Mouse (Mus musculus): ENCODE data around the gene Prkcd.
"Not testable (repeated sequence)": the region's sequence is repeated elsewhere in the genome, so short reads cannot be mapped to it uniquely, and the experiment has no call there.

Gene Prkcd

DNA sequence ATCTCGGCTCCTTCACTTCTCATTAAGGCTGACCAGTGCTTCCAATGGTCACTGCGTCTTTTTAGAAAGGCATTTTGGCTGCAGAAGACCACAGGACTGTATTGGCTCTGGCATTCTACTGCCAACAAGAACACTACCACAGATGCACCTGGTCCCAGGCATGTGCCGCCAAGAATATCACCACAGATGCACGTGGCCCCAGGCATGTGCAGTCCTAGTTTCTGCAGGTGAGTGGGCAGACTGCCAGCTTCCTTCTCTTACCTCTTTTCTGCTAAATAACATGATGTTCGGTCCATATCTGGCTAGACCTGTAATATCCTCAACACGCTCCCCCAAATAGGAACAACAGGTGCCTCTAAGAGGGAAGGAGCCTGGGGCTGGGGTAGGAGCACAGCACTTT, 17.8 kb downstream of the Prkcd start:
- DNase-seq (ENCODE audit: low spot score in 2 of 2) = no peak

DNA sequence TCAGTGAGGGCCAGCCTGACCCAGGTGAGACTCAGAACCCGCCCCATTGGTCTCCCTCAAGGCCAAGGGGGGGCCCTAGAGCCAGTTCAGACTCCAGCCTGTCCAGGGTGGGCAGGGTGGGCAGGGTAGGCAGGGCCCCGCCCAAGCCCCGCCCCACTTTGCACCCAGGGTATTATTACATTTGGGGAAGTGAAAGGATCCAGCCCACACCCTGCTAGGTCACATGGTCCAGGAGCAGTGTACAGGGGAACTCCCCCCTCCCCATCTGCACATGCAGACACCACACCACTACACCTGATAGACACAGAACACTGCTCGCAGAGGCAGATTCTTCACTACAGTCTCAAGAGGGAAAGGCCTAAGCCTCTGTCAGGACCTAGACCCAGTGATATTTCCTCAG, 18.3 kb downstream of the Prkcd start:
- no peak for DNase-seq (ENCODE audit: low spot score in 2 of 2)

DNA sequence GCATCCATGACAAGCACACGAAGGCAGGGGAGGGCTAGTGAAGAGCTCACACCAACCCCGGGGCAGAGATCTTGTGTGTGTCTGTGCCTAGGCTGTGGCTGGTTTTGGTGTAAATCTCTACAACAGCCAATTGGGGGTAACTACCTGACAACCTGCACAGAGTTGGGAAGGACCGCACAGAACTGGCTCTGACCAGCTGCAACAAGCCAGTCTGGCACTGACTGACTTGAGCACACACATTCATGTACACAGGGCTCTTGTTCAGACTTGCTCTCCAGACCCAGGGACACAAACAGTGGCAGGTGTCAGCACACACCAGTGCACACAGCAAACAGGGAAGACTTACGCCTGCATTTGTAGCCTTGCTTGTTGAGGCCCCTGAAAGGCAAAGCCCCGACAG, 19.2 kb downstream of the Prkcd start:
- DNase-seq (ENCODE audit: low spot score in 2 of 2) = no peak

DNA sequence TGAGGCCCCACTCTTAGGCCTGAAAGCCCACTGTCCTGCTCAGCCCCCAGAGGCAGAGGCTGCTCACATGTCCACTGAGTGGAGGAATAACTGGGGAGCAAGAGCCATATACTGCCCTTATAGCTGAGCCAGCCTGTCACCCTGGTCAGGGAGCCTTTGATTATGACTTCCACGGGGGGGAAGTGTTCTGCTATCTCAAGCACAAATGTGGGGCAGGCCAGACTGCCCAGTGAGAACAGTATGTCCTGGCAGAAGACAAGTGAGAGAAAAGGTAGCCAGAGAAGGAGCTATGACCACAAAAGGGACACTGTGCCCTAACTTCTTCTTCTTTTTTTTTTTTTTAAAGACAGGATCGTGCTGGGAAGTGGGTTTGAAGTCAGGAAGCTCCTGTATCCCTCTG, 28.9 kb downstream of the Prkcd start:
- DNase-seq (ENCODE audit: low spot score in 2 of 2) = no peak

DNA sequence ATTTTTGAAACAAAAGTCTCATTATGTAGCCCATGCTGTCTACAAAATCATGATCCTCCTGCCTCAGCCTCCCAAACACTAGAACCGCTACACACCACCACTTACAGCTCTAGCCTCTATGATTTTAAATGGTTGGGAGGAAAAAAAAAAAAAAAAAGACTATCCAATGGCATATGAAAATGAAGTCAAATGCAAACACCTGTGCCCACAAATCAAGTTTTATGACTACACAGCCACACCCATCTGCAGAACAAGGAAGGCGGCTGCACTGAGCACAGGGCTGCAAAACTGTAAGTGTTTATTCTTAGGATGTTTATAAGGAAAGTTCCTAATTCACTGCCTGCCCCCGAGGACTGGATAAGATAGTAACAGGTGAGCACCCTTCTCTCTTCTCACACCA, 29.6 kb downstream of the Prkcd start:
- DNase-seq (ENCODE audit: low spot score in 2 of 2) = no peak

DNA sequence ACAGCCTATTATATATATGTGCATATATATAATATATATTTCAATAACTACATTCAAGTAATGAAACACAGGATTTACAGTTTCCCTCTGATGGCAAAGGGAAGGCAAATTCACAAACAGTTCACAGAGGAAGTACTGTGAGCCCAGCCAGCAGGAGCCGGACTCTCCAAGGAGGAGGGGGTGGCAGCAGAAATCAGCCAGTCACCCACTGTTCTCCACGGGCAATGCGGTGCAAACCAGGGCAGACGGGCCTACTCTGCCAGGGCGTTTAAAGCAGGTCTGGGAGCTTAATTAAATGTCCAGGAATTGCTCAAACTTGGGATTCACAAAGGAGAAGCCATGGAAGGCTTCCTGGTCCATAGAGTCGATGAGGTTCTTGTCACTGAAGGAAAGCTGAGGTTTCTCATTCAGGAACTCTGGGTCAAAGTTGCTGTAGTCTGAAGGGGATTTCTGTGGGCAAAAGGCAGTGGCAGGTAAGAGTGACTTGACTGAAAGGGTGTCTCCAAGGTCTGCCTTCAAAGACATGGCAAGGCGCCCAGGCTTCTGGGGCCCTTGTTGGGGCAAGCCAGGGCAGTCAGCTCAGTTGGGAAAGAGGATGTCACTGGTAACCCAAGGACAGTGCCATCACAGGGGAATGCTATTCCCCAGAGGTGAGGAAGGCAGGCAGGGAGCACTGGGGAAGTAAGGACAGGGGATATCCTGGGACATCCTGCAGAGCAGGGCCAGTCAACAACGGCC, 30.3 kb downstream of the Prkcd start:
- peak; percentile 50 to 54 for DNase-seq (ENCODE audit: low spot score in 2 of 2)

DNA sequence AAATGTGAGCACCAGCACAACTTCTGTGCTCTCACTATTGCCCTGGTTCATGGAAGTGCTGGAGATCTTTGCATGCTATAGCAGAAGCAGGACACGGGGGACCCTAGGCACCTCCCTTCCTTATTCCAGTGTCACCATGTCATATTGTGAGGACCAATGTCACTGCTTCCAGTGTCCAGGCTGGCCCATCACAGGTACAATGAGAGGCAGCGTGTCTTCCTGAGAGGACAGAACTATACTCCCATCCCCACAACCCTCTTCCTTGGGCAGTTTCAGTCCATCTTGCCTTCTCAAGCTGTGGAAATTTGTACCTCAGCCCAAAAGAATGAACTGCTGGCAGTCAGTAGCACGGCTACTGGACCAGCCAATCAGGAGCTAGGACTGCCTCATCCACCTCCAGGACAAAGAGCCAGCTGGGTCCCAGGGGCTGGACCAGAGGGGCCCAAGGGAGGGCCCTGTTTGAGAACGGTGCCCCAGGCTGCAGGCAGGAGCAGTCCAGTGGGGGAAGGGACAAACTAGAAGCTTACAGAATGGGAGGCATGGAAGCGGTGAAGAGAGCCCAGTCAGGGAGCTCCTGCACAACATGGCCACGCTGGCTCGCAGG, 31.8 kb downstream of the Prkcd start:
- DNase-seq (ENCODE audit: low spot score in 2 of 2) = peak; percentile 68 to 71

DNA sequence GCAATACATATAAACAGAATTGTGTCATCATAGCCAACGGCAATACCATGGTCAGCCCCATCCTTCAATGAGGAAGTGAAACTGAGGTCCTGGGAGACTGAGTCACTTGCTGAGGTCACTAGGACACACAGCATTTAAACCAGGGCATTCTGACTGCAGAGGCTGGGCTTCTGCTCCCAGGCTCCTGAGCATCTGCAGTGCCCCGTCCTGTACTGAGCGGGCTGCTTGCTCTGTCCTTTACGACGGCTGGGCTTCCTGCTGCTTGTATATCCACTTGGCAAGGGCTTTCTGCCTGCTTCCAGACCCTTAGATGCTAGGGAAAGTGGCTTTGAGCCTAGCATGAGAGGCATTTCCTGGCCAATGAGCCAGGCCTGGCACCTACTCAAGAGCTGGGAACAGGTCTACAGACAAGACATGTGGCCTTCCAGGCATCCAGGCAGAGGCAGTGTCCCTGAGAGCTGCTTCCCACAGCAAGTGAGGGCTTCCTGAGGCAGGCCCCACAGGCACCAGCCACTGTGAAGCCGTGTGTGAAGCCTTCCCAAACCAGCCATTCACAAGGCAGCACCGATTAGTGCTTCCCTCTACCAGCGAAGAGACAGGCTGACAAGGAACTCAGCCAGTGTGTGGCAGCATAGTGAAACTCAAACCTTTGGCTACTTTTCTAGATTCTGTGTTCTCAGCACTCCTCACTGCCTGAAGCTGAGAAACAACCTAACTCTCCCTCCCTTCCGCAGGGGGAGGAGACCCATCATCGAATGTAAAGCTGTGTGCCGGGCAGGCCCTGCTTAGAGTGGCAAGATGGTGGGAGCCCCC, 32.5 kb downstream of the Prkcd start:
- peak; percentile 73 for DNase-seq (ENCODE audit: low spot score in 2 of 2)

DNA sequence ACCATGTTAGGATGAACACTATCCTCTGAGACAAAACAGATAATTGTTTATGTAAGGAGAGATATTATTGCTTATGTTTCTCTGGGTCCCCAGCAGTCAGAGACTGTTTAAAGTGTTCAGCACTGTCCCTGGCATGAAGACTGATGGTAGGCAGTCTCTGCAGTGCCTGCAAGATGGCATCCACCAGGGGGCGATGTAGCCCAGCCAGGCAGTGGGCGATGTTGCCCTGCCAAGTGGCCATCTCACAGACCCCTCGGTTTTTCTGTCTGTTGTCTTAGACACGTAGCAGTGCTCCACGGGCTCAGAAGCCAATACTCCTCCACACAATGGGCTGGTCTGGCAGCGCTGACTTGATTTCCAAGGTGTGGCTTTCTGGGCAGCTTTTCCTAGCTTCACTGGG, 34.6 kb downstream of the Prkcd start:
- peak; percentile 72 to 81 for DNase-seq (ENCODE audit: low spot score in 2 of 2)

DNA sequence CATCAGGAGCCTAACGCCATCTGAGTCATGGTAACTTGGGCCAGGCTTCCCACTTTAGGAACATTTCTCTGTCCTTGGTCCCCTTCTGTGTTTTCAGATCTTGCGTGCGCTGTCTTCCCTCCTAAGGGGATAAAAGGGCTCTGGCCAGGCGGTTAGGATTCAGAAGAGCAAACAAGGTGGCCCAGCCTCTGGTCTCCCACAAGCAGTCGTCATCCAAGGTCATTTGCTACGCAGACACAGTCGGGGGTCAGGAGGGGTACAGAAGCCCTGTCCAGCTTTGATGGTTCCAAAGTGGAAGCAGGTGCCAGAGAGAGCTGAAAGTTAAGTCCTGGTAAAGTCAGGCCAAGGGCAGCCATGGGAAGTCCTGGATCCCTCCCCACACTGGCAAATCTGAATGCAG, 35.1 kb downstream of the Prkcd start:
- DNase-seq (ENCODE audit: low spot score in 2 of 2) = no peak

DNA sequence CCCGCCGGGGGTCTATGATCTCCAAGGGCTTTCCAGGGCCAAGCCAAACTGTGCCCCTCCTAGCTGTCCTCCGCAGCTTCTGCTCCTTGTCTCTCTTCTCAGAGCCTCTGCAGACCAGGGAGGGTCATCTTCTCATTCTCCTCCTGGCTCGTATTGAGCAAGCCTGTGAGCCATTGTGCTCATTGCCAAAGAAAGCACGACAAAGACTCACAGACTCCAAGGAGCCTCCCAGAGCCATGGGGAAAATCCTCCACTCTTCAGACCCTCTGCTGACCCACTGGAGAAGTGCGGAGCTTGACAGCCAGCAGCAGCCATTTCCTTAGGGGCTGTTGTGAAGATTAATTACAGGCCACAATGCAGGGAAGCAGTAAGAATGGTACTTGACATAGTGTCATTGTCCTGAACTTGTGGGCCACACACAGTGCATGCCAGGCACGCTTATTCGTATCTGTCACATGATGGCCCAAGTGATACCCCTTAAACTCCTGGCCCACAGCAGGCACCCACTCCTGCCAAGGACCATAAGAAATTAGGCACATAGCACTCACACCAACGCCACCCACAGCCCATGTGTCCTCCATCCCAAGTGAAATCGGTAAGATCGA, 35.9 kb downstream of the Prkcd start:
- DNase-seq (ENCODE audit: low spot score in 2 of 2) = no peak

DNA sequence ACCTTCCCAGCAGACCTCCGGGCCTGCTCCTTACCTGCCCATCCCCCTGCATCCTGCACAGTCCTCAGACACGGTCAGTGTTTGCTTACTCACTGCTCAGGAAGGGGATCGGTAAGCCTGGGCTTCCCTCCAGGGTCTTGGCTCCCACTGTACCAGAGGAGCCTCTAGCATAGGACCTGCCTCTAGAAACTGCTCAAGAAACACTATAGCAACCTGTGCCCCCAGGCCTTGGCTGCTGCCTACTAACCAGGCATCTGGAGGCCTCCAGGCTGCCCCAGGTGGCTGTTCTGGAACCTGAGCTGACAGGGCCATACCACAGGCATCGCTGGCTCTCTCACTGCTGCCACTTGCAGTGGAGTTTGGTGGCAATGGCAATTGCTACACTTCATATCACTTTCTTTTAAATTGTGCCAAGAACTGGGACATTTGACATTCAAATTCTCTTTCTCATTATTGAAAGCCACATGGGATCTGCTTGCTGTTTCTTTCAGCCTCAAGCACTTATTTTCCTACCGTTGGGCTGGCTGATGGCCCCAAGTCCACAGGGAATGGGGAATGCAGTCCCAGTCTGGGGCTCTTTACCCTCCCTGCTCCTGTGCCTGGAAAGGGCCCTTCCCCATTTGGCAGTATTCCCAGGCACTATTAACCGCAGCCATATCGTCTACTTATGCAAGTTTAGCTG, 39.1 kb downstream of the Prkcd start:
- DNase-seq (ENCODE audit: low spot score in 2 of 2) = no peak

DNA sequence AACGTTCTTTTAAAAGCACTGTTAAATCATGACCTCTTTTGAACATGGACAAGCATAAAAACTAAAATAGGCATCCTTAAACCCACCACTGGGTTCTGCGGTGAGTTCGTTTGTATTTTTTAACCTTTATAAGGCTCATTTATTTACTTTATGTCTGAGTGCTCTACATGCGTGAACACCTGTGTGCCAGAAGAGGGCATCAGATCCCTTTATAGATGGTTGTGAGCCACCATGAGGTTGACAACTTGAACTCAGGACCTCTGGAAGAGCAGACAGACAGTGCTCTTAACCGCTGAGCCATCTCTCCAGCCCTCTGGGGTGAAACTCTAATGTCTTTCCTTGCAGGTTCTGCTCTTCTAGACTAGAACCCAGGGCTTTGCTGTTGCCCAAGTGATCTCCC, 40.7 kb downstream of the Prkcd start:
- no peak for DNase-seq (ENCODE audit: low spot score in 2 of 2)

DNA sequence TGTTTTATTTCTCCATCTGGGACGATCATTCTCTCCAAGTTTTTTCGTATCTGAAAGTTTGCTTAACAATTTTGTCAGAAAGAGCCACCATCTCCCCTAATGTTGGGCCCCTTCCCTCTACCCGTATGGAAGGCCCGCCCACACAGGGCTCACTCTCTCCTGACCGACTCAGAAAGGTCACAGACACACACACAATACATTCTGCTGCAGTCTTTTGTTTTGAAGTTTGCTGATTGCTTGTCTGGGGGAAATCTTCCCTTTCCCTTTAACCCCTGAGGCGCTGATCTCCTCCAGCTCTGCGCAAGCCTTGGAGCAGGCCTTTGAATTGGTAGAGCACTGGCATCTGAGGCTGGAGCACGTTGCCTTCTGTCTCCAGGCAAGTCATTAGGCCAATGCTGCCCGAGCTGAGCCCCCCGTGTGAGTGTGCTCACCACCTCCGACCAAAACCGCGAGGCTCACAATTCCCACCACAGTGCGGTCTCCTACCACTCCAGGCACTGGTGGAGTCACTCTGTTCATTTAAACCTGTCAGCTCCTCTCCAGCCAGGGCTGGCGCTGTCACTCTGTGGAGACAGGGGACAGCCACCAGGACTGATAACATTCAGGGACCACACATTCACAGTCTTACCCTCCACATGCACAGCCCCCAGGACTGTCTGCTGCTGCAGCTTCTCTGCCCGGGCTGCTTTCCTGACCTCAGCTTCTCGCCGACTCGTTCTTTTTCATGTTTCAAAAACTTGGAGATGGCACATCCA, 41.3 kb downstream of the Prkcd start:
- DNase-seq (ENCODE audit: low spot score in 2 of 2) = no peak

DNA sequence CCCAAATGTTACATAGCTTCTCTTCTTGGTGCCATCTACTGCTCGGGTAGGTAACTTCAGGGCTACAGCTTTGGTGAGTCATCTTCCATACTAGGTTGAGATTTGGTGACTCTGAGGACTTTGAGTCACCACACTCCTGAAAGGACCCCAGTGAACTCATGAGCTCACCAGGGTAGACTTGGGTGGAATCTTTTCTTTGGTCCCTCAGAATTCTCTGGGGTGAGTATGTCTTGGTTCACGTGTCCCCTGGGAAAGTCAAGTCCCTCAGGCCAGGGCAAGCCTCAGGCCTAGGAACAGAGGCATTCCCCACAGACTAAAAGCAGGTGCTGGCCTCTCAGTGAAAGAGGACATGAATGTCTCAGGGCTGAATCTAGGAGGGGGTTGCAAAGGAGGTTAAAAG, 41.9 kb downstream of the Prkcd start:
- no peak for DNase-seq (ENCODE audit: low spot score in 2 of 2)

DNA sequence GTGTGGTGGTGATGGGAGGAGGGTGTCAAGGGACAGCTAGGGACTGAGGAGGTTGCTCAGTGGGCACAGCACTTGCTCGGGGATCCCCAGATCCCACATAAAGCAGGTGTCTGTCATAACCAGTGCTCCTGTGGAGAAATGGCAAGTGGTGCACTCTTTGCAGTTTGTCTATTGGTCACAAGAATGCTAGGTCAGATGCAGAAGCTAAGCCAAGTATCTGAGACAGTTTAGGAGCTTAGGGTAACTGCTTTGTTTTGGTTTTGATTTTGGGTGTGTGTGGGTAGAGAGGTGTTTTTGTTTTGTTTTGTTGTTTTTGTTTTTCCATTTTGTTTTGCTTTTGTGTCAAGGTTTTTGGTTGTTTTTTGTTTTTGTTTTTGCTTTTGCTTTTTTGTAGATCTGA, 44.8 kb downstream of the Prkcd start:
- no peak for DNase-seq (ENCODE audit: low spot score in 2 of 2)

DNA sequence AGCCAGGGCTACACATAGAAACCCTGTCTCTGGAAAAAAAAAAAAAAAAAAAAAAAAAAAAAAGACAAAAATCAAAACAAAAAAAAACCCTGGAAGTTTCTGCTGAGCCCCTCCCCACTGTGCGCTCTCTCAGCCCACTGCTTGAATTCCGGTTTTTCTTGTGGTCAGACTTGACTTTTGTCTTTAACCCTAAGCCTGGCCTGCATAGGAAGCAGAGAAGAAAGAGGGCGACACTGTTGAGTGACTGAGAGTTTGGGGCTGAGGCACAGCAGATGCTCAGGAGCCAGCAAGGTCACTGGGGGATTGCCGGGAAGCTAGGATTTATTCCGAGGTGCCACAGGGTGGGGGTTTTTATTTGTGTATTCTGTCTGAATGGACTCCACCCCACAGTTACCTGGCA, 46.1 kb downstream of the Prkcd start:
- DNase-seq (ENCODE audit: low spot score in 2 of 2) = no peak

DNA sequence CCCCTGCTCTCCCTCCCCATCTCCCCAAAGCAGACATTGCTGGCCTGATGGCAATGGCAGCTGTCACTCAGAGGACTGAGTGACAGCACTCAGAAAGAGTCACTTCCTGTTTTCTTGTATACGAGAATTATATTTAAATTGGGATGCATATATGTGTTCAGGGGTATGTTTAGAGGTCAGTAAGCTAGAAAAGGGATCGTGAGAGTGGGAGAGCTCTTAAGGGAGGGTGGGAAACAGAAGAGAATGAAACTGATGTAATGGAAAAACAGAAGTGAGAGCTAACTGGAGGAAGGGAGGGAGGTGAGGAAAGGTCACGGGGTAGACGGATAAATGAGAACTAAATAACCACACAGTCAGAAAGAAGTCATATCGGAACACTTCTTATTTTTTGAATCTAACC, 46.8 kb downstream of the Prkcd start:
- DNase-seq (ENCODE audit: low spot score in 2 of 2) = no peak

DNA sequence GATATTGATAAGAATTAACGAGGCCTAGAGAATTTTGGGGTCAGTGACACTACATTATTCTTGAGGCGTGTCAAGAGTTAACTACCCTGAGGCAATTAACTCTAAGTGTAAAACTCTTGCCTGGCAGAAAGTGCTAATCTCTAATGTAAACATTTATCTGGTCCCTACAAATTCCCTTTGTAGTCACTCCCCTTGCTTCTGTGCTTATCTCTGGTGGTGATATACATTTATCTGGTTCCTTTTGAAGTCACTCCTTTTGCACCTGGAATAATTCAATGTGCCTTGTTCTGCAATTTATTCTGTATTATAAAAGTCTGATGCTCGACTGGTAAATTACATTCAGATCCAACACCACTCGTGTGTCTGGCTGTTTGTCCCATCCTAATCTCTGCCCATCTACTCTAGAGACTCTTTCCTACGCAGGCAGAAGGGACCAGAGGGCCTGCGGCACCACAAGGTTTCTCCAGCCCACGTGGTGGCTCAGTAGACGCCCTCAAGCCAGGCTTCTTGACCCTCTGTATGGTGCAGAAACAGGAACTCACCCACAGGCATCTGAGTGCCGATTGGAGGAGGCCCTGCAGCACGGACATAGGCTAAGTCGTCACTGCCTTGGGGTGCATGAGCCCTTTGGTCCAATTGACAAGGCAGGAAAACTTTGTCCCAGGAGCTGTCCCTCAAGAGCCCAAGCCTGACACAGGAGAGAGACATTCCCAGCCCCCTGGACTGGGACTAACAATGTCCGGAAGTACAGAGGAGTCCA, 48.5 kb downstream of the Prkcd start:
- not testable (repeated sequence) for DNase-seq (ENCODE audit: low spot score in 2 of 2)

DNA sequence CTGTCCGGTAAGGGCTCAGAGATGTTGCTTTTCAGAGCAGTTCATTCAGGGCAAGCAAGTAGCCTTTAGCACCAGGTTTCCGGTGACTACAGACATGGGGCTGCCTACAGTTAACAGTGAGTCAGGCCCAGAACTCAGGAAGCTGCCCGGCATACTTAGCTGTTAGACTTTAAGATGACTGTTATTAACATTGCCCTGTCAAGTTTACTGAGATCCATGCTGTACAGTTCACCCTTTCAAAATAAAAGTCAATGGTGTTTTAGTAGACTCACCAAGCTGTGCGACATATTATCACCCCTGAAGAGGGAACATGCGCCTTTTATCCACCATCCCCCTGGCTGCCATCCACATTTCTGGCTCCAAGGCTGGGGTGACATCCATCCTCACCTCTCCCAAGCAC, 49.8 kb downstream of the Prkcd start:
- DNase-seq (ENCODE audit: low spot score in 2 of 2) = no peak

DNA sequence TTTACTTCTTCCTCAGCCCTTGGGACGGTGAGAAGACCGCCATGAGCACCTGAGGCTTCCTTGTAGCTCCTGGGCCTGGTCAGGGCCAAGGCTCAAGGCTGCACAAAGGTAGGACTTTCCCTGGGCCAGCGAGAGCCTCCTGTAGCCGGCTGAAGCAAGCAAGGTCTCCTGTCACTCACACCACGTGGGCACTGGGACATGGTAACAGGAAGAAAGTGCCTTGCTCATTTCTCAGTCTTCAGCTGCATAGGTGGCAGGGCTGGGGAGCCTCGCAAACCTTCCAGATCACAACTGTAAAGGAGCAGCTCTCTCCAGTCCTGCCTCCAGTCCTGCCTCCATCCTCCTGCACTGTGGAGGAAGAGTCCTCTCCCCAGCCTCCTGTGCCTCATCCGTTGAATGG, 50.2 kb downstream of the Prkcd start:
- DNase-seq (ENCODE audit: low spot score in 2 of 2) = no peak

Measured in right cerebral cortex, postnatal 10 days (tissue).